Mouse (Mus musculus) intestine, embryonic 15.5 days (tissue): ENCODE results near the gene Stag3. TPM values are rescaled to one million over a fixed set of nuclear protein-coding genes. Genes with fewer than 3 reads are reported as not detected.

Source experiments
- ATAC-seq: fragments of 200-750 bp; cut with Nextera tagmentation; 2 replicates; pipeline ENCODE4 v1.8.0; 2017; ENCODE audit warnings: moderate TSS enrichment, moderate library complexity
- H3K27ac ChIP-seq: fragments of 300-500 bp; sonication (generic); 2 replicates; pipeline ENCODE4 v1.5.1; 2015; ENCODE audit warnings: mild to moderate bottlenecking, inconsistent platforms
- H3K27me3 ChIP-seq: fragments of 300-500 bp; sonication (generic); replicated peaks from 2 replicates; pipeline ENCODE4 v1.6.1; 2015; ENCODE audit warnings: inconsistent platforms
- H3K36me3 ChIP-seq: fragments of 300-500 bp; sonication (generic); 2 replicates; pipeline ENCODE4 v1.6.1; 2015; ENCODE audit warnings: inconsistent platforms
- H3K4me1 ChIP-seq: fragments of 300-500 bp; sonication (generic); replicated peaks from 2 replicates; pipeline ENCODE4 v1.6.1; 2015; ENCODE audit warnings: inconsistent platforms
- H3K4me2 ChIP-seq: fragments of 300-500 bp; sonication (generic); replicated peaks from 2 replicates; pipeline ENCODE4 v1.6.1; 2015; ENCODE audit warnings: mild to moderate bottlenecking, inconsistent platforms
- H3K4me3 ChIP-seq: fragments of 300-500 bp; sonication (generic); replicated peaks from 2 replicates; pipeline ENCODE4 v1.5.1; 2015; ENCODE audit warnings: inconsistent platforms
- H3K9ac ChIP-seq: fragments of 300-500 bp; sonication (generic); 2 replicates; pipeline ENCODE4 v1.6.1; 2015; ENCODE audit warnings: inconsistent platforms
- H3K9me3 ChIP-seq: fragments of 300-500 bp; sonication (generic); 2 replicates; pipeline ENCODE4 v1.6.1; 2016; ENCODE audit warnings: inconsistent platforms
- WGBS: fragments of 180-500 bp; shearing (Covaris S2); methylation state at CpG from one replicate; pipeline ENCODE4 v1.1.7; 2015; 5-methylcytosine and 5-hydroxymethylcytosine counted together
- polyA plus RNA-seq: library from polyadenylated mRNA; unstranded; fragments of >200 nt; fragmentation: Nextera tagmentation; extraction: Ambion mirVana; gene quantifications from 2 replicates; pipeline ENCODE4 v1.2.1, GENCODE M21; 2015

The Stag3 gene
- polyA plus RNA-seq, 1 experiment from 2014 or later = 2.0 TPM

DNA sequence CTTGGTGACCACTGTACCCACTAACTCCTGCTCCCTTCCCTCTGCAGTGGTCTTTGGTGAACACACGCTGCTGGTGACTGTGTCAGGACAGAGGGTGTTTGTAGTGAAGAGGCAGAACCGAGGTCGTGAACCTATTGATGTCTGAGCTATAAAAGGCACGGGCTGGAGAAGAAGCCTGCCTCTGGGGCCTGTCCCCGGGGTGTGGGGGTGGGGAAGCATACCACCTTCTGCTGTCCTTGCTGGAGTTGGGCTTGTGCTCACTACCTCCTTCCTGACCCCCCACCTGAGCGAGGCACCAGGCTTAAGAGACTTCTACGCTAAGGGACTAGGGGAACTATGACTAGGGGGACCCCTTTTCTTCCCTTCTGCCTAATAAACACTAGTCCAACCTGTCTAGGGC, 21.0 kb upstream of the Stag3 start:
- no peak overlapping the region for H3K4me2 ChIP-seq
- peaks cover 23% of the 10 kb centered on the region for H3K4me1 ChIP-seq
- no peaks in the 10 kb centered on the region for H3K27me3 ChIP-seq
- no peak overlapping the region for H3K27ac ChIP-seq
- ATAC-seq = no peak
- no peak overlapping the region for H3K9ac ChIP-seq
- WGBS = 46% methylated on average over 7 of the region's 7 CpGs
- no peak overlapping the region for H3K4me3 ChIP-seq
- peaks cover 19% of the 10 kb centered on the region for H3K36me3 ChIP-seq
- H3K9me3 ChIP-seq = no peaks in the 10 kb centered on the region

DNA sequence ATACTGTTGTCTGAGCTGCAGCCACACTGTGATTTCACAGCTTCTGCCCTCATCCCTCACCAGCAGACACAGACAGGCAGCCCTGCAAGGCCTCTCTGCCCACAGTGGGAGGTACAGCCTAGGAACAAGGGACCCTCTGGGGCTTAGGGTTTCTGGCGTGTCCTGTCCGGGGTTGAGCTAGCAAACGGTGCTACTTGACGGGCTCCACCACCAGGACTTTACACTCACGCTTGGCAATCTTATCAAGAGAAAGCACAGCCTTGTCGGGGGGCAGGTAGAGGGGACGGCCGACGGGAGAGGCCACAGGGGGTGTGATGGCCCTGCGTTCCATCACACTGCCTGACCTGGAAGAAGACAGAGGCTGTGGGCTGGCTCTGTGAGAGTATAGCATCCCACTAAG, 20.0 kb upstream of the Stag3 start:
- no peak for ATAC-seq
- H3K27me3 ChIP-seq = no peaks in the 10 kb centered on the region
- peak overlapping the region; percentile 24 for H3K9ac ChIP-seq
- 71% methylated on average over 10 of the region's 10 CpGs for WGBS
- peaks cover 23% of the 10 kb centered on the region for H3K4me1 ChIP-seq
- peaks cover 19% of the 10 kb centered on the region for H3K36me3 ChIP-seq
- no peak overlapping the region for H3K4me3 ChIP-seq
- no peak overlapping the region for H3K27ac ChIP-seq
- no peak overlapping the region for H3K4me2 ChIP-seq
- H3K9me3 ChIP-seq = no peaks in the 10 kb centered on the region

DNA sequence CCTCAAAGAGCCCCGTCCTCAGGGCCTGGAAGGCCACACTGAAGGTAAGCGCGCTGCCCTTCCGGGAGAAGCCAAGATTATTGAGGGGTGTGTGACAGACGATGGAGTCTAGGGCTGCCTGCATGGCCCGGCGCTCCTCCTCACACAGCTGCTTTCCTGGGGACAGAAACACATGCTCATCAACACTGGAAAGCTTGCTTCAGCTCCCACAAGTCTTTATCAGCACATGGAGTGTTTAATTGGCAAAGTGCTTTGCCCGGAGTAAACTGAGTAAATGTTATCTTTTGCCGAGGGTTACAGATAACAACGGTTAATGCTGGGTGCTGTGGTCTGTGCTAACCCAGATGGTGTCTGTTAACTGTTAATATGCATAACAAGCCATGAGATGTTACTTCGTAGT, 19.2 kb upstream of the Stag3 start:
- Histone ChIP-seq H3K27me3 (no peaks in the 10 kb centered on the region), H3K4me3 (no peak overlapping the region), H3K4me1 (peaks cover 23% of the 10 kb centered on the region), H3K27ac (no peak overlapping the region), H3K9me3 (no peaks in the 10 kb centered on the region), H3K9ac (no peak overlapping the region), H3K36me3 (peaks cover 19% of the 10 kb centered on the region), H3K4me2 (no peak overlapping the region)
- WGBS = 75% methylated on average over 11 of the region's 11 CpGs
- no peak for ATAC-seq

DNA sequence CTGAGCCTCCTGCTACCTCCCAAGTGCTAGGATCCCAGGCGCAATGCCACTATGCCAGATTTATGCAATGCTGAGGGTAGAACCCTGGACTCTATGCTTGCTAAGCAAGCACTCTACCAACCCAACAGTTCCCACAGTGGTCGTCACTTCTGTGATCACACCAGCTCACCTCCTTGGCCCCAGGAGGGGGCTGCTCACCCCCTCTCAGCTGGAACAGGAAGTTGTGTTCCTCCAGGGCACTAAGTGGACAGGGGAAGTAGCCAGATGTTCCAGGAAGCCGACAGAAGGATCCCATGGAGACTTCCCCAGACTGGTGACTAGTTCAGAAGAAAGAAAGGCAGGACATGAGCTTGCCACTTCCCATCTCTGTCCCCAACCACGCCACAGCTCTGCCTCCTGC, 18.0 kb upstream of the Stag3 start:
- Histone ChIP-seq H3K27me3 (no peaks in the 10 kb centered on the region), H3K9ac (peak overlapping the region; percentile 17; the same call in 1 of the 2 replicates), H3K4me2 (peak overlapping the region; percentile 92), H3K4me1 (peaks cover 21% of the 10 kb centered on the region), H3K4me3 (peak overlapping the region; percentile 80; the same call in 1 of the 2 replicates), H3K36me3 (peaks cover 22% of the 10 kb centered on the region), H3K9me3 (no peaks in the 10 kb centered on the region), H3K27ac (no peak overlapping the region)
- ATAC-seq = no peak
- WGBS = 70% methylated on average over 4 of the region's 4 CpGs

DNA sequence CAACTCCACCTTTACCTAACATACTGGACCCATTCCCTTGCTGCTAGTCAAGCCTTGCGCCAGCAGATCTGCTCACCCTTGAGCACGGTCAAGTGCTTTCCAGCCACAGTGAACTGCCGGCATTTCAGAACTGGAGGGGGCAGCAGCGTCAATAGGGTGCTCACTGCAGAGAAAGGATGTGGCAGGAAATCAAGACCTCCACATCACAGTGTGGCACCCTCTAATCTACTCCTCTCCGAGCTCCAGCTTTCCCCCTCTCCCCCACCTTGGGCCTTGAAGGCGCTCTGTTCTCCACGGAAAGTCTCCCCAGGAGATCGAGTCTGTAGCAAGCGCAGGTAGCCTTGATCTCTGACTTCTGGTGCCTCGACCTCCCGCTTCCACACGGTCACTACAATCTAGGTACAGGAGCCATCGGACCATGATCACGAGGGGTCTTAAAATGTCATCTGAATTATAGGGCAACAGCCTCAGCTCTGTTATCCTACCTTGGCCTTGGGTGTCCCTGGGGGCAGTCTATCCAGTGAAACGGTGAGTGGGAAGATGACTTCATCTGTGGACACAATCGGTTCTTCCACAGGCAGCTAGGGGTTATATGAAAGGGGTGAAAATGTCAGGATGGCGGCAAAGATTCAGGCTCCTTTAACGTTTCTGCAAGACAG, 17.3 kb upstream of the Stag3 start:
- H3K27ac ChIP-seq = no peak overlapping the region
- H3K27me3 ChIP-seq = no peaks in the 10 kb centered on the region
- H3K4me1 ChIP-seq = peaks cover 21% of the 10 kb centered on the region
- peak overlapping the region; percentile 84 for H3K9ac ChIP-seq
- peak overlapping the region; percentile 80 for H3K4me3 ChIP-seq
- peaks cover 21% of the 10 kb centered on the region for H3K36me3 ChIP-seq
- no peaks in the 10 kb centered on the region for H3K9me3 ChIP-seq
- WGBS = 62% methylated on average over 18 of the region's 18 CpGs
- no peak for ATAC-seq
- H3K4me2 ChIP-seq = peak overlapping the region; percentile 92

DNA sequence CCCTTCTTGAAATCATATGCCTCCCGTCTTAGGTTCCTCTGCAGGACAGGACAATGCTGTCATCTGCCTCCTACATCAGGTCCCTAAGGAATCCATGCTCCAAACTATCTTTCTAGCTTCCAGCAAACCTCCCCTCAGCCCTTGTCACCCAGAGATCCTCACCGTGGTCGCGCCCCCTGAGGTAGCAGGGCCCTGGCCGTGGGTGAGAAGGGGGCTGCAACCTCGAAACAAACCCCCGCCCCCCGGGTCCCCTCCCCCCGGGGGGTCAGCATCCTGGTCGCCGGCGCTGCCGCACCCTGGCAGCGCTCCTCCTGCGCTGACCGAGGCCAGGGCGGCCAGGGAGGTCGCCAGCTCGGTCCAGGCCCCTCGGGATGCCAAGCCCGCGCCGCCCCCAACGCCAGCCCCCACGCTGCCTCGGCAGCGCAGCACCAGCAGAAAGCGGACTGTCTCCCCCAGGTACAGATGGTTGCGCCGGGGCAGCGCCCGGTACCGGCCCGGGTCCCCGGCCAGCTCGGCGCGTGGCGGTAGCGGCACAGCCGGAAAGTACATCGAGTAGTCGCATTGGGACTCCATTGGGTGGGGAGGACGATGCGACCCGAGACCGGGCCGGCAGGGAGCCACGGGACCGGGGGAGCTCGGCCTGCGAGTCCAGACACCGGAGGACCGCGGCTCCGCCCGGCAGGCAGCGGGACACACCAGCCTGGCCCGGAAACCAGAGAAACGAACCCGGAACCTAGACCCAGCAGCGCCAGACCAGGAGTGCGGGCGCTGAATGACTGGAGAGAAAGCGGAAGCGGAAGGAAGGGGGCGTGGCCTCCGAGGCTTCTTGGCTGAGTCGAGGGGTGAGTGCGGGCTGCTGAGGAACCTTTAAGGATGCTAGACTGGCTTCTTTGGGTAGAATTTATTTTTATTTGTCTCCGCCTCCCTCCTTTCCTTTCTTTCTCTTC, 16.5 kb upstream of the Stag3 start, which contains the start of gene BC037034:
Gene BC037034, minus strand, starts transcription at position 774 of the 947 bp plus-strand sequence.
- H3K36me3 ChIP-seq = peaks cover 17% of the 10 kb centered on the region
- WGBS = under 1% methylated on average over 71 of the region's 71 CpGs
- H3K27ac ChIP-seq = peak within 1 kb of the TSS; percentile 77
- no peaks in the 10 kb centered on the region for H3K9me3 ChIP-seq
- no peaks in the 10 kb centered on the region for H3K27me3 ChIP-seq
- peaks cover 21% of the 10 kb centered on the region for H3K4me1 ChIP-seq
- H3K9ac ChIP-seq = peak within 1 kb of the TSS; percentile 84
- ATAC-seq = peak; percentile 96
- H3K4me2 ChIP-seq = peak within 1 kb of the TSS; percentile 92
- peak within 1 kb of the TSS; percentile 80 for H3K4me3 ChIP-seq

DNA sequence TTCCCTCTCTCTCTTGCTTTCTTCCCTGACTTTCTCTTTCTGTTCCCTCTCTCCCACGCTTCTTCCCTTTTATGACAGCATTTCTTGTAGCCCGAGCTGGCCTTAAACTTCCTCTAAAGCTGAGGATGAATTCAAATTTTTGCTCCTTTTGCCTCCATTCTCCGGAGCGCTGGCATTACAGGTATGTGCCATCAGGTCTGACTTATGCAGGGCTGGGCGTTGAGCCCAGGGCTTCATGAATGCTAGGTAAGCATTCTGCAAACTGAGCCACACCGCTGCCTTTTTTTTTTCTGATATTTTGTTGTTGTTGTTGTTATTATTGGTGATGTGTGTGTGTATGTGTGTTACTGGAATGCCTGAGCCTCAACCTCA, 15.8 kb upstream of the Stag3 start:
- peaks cover 17% of the 10 kb centered on the region for H3K36me3 ChIP-seq
- 12% methylated on average over 6 of the region's 6 CpGs for WGBS
- peak overlapping the region; percentile 80 for H3K4me3 ChIP-seq
- no peaks in the 10 kb centered on the region for H3K27me3 ChIP-seq
- no peak for ATAC-seq
- peak overlapping the region; percentile 92 for H3K4me2 ChIP-seq
- H3K9ac ChIP-seq = peak overlapping the region; percentile 84
- H3K27ac ChIP-seq = no peak overlapping the region
- peaks cover 21% of the 10 kb centered on the region for H3K4me1 ChIP-seq
- H3K9me3 ChIP-seq = no peaks in the 10 kb centered on the region

DNA sequence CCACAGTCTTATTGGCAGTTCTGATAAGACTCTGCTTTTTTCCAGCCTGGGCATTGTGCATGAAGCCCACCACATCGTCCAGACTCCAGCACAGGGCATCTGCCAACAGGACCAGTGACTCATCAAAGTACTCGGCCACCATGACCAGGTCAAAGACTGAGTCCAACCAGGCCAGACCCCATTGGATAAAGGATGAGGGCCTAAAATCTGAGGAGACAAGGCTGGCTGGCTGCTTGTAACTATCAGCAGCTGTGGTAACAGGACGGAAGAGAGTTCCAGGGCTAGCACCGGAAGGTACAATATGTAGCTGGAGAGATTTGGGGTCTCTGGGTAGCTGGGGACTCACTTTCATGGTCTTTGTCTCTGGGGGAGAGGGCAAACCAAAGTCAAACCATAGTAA, 14.3 kb upstream of the Stag3 start:
- Histone ChIP-seq H3K4me1 (peaks cover 17% of the 10 kb centered on the region), H3K9me3 (no peaks in the 10 kb centered on the region), H3K27ac (no peak overlapping the region), H3K4me3 (no peak overlapping the region), H3K4me2 (no peak overlapping the region), H3K36me3 (peaks cover 11% of the 10 kb centered on the region), H3K27me3 (no peaks in the 10 kb centered on the region), H3K9ac (no peak overlapping the region)
- no peak for ATAC-seq
- 95% methylated on average over 4 of the region's 4 CpGs for WGBS

DNA sequence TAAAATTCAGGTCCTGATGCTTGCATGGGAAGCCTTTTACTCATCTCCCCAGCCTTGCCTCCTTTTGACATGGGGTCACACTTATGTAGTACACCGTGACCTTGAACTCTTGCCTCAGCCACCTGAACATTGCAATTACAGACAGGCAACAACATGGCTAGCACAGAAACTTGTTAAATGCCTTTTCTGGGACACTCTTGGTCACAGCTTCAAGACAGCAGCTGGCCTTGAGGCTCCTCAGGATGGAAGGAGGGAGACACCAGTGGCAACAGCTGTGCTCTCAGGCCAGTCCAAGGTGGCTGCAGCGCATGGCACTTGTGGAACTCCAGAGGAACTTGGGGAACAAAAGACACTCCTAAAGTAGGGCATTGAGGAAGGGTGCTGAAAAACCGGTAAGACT, 12.9 kb upstream of the Stag3 start:
- Histone ChIP-seq H3K9ac (no peak overlapping the region), H3K4me1 (peaks cover 17% of the 10 kb centered on the region), H3K27ac (no peak overlapping the region), H3K4me2 (no peak overlapping the region), H3K36me3 (peaks cover 3% of the 10 kb centered on the region; the same call in 1 of the 2 replicates), H3K27me3 (no peaks in the 10 kb centered on the region), H3K9me3 (no peaks in the 10 kb centered on the region), H3K4me3 (no peak overlapping the region)
- 82% methylated on average over 3 of the region's 3 CpGs for WGBS
- no peak for ATAC-seq

DNA sequence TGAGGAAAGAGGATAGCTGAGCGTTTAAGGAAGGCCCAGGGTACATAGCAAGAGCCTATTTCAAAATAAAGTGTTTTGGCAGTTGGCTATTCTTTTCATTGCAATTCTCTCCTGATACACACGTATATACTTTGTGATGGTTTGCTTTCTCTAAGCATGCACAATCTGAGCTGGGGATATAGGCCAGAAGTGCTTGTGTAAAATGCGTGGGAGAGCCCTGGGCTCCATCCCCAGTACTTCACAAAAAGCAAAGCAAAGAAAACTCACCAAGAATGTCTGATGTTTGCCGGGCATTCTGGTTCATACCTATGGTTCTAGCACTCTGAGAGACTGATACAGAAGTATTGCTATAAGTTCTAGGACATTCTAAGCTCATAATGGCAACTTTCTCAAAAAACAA, 11.1 kb upstream of the Stag3 start:
- Histone ChIP-seq H3K27ac (no peak overlapping the region), H3K36me3 (peaks cover 3% of the 10 kb centered on the region; the same call in 1 of the 2 replicates), H3K27me3 (no peaks in the 10 kb centered on the region), H3K9me3 (no peaks in the 10 kb centered on the region), H3K9ac (no peak overlapping the region), H3K4me3 (no peak overlapping the region), H3K4me2 (no peak overlapping the region), H3K4me1 (peaks cover 4% of the 10 kb centered on the region)
- 73% methylated on average over 4 of the region's 4 CpGs for WGBS
- ATAC-seq = no peak

DNA sequence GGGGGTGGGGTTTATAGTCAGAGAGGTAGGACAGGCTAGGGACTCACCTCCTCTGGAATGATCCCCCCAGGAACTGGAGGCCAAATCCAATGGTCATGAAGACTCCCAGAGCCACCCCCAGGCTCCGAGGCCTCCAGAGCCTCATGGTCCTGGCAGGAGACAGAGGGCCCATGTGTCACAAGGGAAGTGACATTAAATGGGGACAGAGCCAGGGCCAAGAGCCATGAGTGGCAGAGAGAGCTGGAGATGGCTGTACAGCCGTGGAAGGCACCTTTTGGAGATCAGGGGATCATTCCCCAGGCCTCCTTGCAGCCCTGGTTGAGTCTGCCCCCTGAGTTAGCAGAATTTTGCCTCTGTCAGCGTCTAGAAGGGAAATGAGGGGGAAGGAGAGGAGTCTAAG, 8.8 kb upstream of the Stag3 start:
- Histone ChIP-seq H3K36me3 (peaks cover 1% of the 10 kb centered on the region; the same call in 1 of the 2 replicates), H3K4me3 (no peak overlapping the region), H3K9me3 (no peaks in the 10 kb centered on the region), H3K9ac (no peak overlapping the region), H3K4me1 (peaks cover 10% of the 10 kb centered on the region; the same call in 1 of the 2 replicates), H3K27ac (no peak overlapping the region), H3K27me3 (no peaks in the 10 kb centered on the region), H3K4me2 (no peak overlapping the region)
- ATAC-seq = no peak
- 70% methylated on average over 3 of the region's 3 CpGs for WGBS

DNA sequence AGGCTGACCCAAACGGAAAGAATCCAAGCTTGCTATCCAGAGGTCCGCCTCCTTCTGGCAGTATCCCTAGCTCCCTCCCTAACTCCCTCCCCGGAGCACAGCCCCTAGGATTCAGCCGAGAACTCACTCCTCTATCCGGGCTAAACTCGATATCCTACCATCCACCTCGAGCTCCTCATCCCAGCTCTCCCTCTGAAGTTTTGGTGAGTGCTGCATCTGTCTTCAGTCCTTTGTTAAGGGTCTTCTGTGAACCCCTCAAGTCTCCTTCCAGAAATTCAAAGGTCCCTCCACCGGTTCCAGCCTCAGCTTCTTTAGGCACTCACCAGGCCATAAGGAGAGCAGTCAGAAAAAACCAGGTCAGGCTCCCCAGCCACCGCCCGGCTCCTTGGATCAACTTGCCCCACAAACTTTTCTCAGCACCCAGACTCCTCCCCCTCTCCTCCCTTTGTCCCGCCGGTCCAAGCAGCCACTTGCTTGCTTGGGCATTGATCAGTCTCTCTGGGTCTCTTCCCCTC, 7.6 kb upstream of the Stag3 start, which contains the start of gene Gal3st4:
Gene Gal3st4, minus strand, starts transcription at position 432 of the 515 bp plus-strand sequence.
- Histone ChIP-seq H3K4me3 (peak within 1 kb of the TSS; percentile 15; the same call in 1 of the 2 replicates), H3K9ac (peak within 1 kb of the TSS; percentile 37), H3K4me2 (peak within 1 kb of the TSS; percentile 52), H3K27ac (peak within 1 kb of the TSS; percentile 36; the same call in 1 of the 2 replicates), H3K4me1 (peaks cover 10% of the 10 kb centered on the region; the same call in 1 of the 2 replicates), H3K27me3 (no peaks in the 10 kb centered on the region), H3K9me3 (no peaks in the 10 kb centered on the region), H3K36me3 (no peaks in the 10 kb centered on the region)
- WGBS = 3% methylated on average over 12 of the region's 12 CpGs
- peak; percentile 57; the same call in 1 of the 2 replicates for ATAC-seq
